Mouse (Mus musculus) T-helper 17 cell (primary cell): ENCODE data around the gene Trap1a.
"Not testable (repeated sequence)": the region's sequence is repeated elsewhere in the genome, so short reads cannot be mapped to it uniquely, and the experiment has no call there.

ENCODE experiments used
- in situ Hi-C, 2 experiments: fragments of 300-600 bp; cut with MboI, MseI; formaldehyde crosslinking; loops; 1 replicate in 1 of 2; 2 replicates in 1 of 2; pipeline ENCODE4 v1.15.1; 2025; ENCODE audit warnings: high pct_unique_total_duplicates in 2 of 2

Trap1a gene

GRCm38 (mm10) chrX:139333263-139333994, at the start of gene Trap1a:
Gene Trap1a, plus strand, starts transcription at chrX:139333683.
- in situ Hi-C loops = no loop called here

GRCm38 (mm10) chrX:139293114-139293513, 40.4 kb upstream of the Trap1a start:
- in situ Hi-C loops = no loop called here

- in situ Hi-C loops = no loop called here
These were observed 38.2 kb upstream of the Trap1a start for GRCm38 (mm10) chrX:139295325-139295724.

- in situ Hi-C loops = not testable (repeated sequence)
These were observed 16.1 kb upstream of the Trap1a start for GRCm38 (mm10) chrX:139317356-139317755.

- in situ Hi-C loops = no loop called here
These were observed 900 bp upstream of the Trap1a start for GRCm38 (mm10) chrX:139332583-139332982.

GRCm38 (mm10) chrX:139334504-139335418, 1.3 kb downstream of the Trap1a start:
- in situ Hi-C loops = no loop called here

GRCm38 (mm10) chrX:139335419-139336074, 2.1 kb downstream of the Trap1a start:
- in situ Hi-C loops = no loop called here

- in situ Hi-C loops = no loop called here
These were observed 6.1 kb downstream of the Trap1a start for GRCm38 (mm10) chrX:139339553-139339952.

- in situ Hi-C loops = no loop called here
These were observed 7.7 kb downstream of the Trap1a start for GRCm38 (mm10) chrX:139341185-139341584.

GRCm38 (mm10) chrX:139352192-139352772, 18.8 kb downstream of the Trap1a start:
- in situ Hi-C loops = no loop called here

GRCm38 (mm10) chrX:139357639-139358260, 24.3 kb downstream of the Trap1a start:
- in situ Hi-C loops = no loop called here

GRCm38 (mm10) chrX:139358361-139358760, 24.9 kb downstream of the Trap1a start:
- in situ Hi-C loops = no loop called here

GRCm38 (mm10) chrX:139366837-139367528, 33.5 kb downstream of the Trap1a start:
- in situ Hi-C loops = no loop called here

- in situ Hi-C loops = no loop called here
These were observed 34.0 kb downstream of the Trap1a start for GRCm38 (mm10) chrX:139367529-139367908.

GRCm38 (mm10) chrX:139369122-139369521, 35.6 kb downstream of the Trap1a start:
- in situ Hi-C loops = no loop called here

GRCm38 (mm10) chrX:139372665-139373064, 39.2 kb downstream of the Trap1a start:
- in situ Hi-C loops = no loop called here
